Mouse (Mus musculus): ENCODE measurements around the gene Aldh4a1.

- no peak for TF ChIP-seq POLR2A (IDR thresholded peaks at IDR 0.05; ENCODE audit: borderline replicate concordance, extremely low read depth, low read depth, low read length)
- TF ChIP-seq CTCF (IDR thresholded peaks at IDR 0.05; ENCODE audit: insufficient read depth, low read length), result no peak
Observed at GRCm38 (mm10) chr4:139638356-139638755, 15.7 kb downstream of the Aldh4a1 start.

Measured in lung, adult 2 months (tissue).